Mouse (Mus musculus): ENCODE data around the gene Upb1. TPM values are rescaled to one million over a fixed set of nuclear protein-coding genes. Genes with fewer than 3 reads are reported as not detected.
"Not testable (repeated sequence)": the region's sequence is repeated elsewhere in the genome, so short reads cannot be mapped to it uniquely, and the experiment has no call there.

Gene Upb1
- total and polyA plus RNA-seq, 2 experiments from 2014 or later, result 0.72 TPM; not detected in 1

- DNase-seq (ENCODE audit: low spot score) (no peak), ATAC-seq (ENCODE audit: low FRiP score) (no peak)
- no peaks in the 10 kb centered on the region for H3K9me3 ChIP-seq (ENCODE audit: low read length)
- no peaks in the 10 kb centered on the region for H3K4me1 ChIP-seq (ENCODE audit: insufficient read depth, low read length)
- 57% methylated on average over 6 of the region's 6 CpGs for WGBS
- no peak overlapping the region for H3K4me3 ChIP-seq (ENCODE audit: low read depth, low read length)
- no peaks in the 10 kb centered on the region for H3K27me3 ChIP-seq (ENCODE audit: insufficient read depth, low read length)
- no peak overlapping the region for H3K9ac ChIP-seq (replicated peaks; ENCODE audit: low read length, poor library complexity, severe bottlenecking)
- no peaks in the 10 kb centered on the region for H3K36me3 ChIP-seq (ENCODE audit: insufficient read depth, low read length)
- no peak for TF ChIP-seq CTCF (IDR thresholded peaks at IDR 0.05)
- H3K27ac ChIP-seq (ENCODE audit: low read depth, low read length), result no peak overlapping the region
- H3K4me2 ChIP-seq (ENCODE audit: low read depth, low read length, poor library complexity, severe bottlenecking), result no peak overlapping the region
These were observed 35.7 kb upstream of the Upb1 start for GRCm38 (mm10) chr10:75365231-75365633.

GRCm38 (mm10) chr10:75373655-75374351 lies 27.1 kb upstream of the Upb1 start:
- 70% methylated on average over 12 of the region's 19 CpGs for WGBS

GRCm38 (mm10) chr10:75378688-75379087 lies 22.2 kb upstream of the Upb1 start:
- Histone ChIP-seq H3K27ac (ENCODE audit: low read depth, low read length) (no peak overlapping the region), H3K4me1 (ENCODE audit: insufficient read depth, low read length) (no peaks in the 10 kb centered on the region), H3K9ac (replicated peaks; ENCODE audit: low read length, poor library complexity, severe bottlenecking) (no peak overlapping the region), H3K4me3 (ENCODE audit: low read depth, low read length) (no peak overlapping the region), H3K27me3 (ENCODE audit: insufficient read depth, low read length) (no peaks in the 10 kb centered on the region), H3K9me3 (ENCODE audit: low read length) (no peaks in the 10 kb centered on the region), H3K4me2 (ENCODE audit: low read depth, low read length, poor library complexity, severe bottlenecking) (no peak overlapping the region), H3K36me3 (ENCODE audit: insufficient read depth, low read length) (no peaks in the 10 kb centered on the region)
- DNase-seq (ENCODE audit: low spot score) (no peak), ATAC-seq (ENCODE audit: low FRiP score) (no peak)
- WGBS, result 77% methylated on average over 10 of the region's 10 CpGs
- no peak for TF ChIP-seq CTCF (IDR thresholded peaks at IDR 0.05)

More at GRCm38 (mm10) chr10:75373655-75374351, 27.1 kb upstream of the Upb1 start:
- not testable (repeated sequence) for H3K9me3 ChIP-seq (ENCODE audit: low read length); H3K9ac ChIP-seq (replicated peaks; ENCODE audit: low read length, poor library complexity, severe bottlenecking); H3K27me3 ChIP-seq (ENCODE audit: insufficient read depth, low read length); H3K4me3 ChIP-seq (ENCODE audit: low read depth, low read length); H3K4me1 ChIP-seq (ENCODE audit: insufficient read depth, low read length); H3K27ac ChIP-seq (ENCODE audit: low read depth, low read length); H3K4me2 ChIP-seq (ENCODE audit: low read depth, low read length, poor library complexity, severe bottlenecking); H3K36me3 ChIP-seq (ENCODE audit: insufficient read depth, low read length)
- DNase-seq (ENCODE audit: low spot score), result peak; percentile 12
- ATAC-seq (ENCODE audit: low FRiP score), result peak; percentile 60; the same call in 1 of the 2 replicates

GRCm38 (mm10) chr10:75390156-75390555 lies 10.8 kb upstream of the Upb1 start:
- no peaks in the 10 kb centered on the region for H3K36me3 ChIP-seq (ENCODE audit: insufficient read depth, low read length)
- no peaks in the 10 kb centered on the region for H3K4me1 ChIP-seq (ENCODE audit: insufficient read depth, low read length)
- H3K9ac ChIP-seq (replicated peaks; ENCODE audit: low read length, poor library complexity, severe bottlenecking), result no peak overlapping the region
- no peak overlapping the region for H3K4me2 ChIP-seq (ENCODE audit: low read depth, low read length, poor library complexity, severe bottlenecking)
- no peak for ATAC-seq (ENCODE audit: low FRiP score)
- no peaks in the 10 kb centered on the region for H3K27me3 ChIP-seq (ENCODE audit: insufficient read depth, low read length)
- DNase-seq (ENCODE audit: low spot score), result no peak
- 78% methylated on average over 2 of the region's 2 CpGs for WGBS
- H3K27ac ChIP-seq (ENCODE audit: low read depth, low read length), result no peak overlapping the region
- no peak for TF ChIP-seq CTCF (IDR thresholded peaks at IDR 0.05)
- H3K9me3 ChIP-seq (ENCODE audit: low read length), result no peaks in the 10 kb centered on the region
- no peak overlapping the region for H3K4me3 ChIP-seq (ENCODE audit: low read depth, low read length)

- Histone ChIP-seq H3K27me3 (ENCODE audit: insufficient read depth, low read length) (no peaks in the 10 kb centered on the region), H3K27ac (ENCODE audit: low read depth, low read length) (no peak overlapping the region), H3K9me3 (ENCODE audit: low read length) (no peaks in the 10 kb centered on the region), H3K4me2 (ENCODE audit: low read depth, low read length, poor library complexity, severe bottlenecking) (no peak overlapping the region), H3K36me3 (ENCODE audit: insufficient read depth, low read length) (no peaks in the 10 kb centered on the region), H3K9ac (replicated peaks; ENCODE audit: low read length, poor library complexity, severe bottlenecking) (no peak overlapping the region), H3K4me1 (ENCODE audit: insufficient read depth, low read length) (no peaks in the 10 kb centered on the region), H3K4me3 (ENCODE audit: low read depth, low read length) (no peak overlapping the region)
- WGBS, result 89% methylated on average over 4 of the region's 4 CpGs
- no peak for DNase-seq (ENCODE audit: low spot score)
- peak; percentile 50 for TF ChIP-seq CTCF (IDR thresholded peaks at IDR 0.05)
- no peak for ATAC-seq (ENCODE audit: low FRiP score)
These were observed 10.1 kb upstream of the Upb1 start for GRCm38 (mm10) chr10:75390832-75391231.

GRCm38 (mm10) chr10:75394796-75395195 lies 6.1 kb upstream of the Upb1 start:
- 89% methylated on average over 8 of the region's 8 CpGs for WGBS
- H3K9me3 ChIP-seq (ENCODE audit: low read length), result no peaks in the 10 kb centered on the region
- no peak for DNase-seq (ENCODE audit: low spot score)
- H3K27ac ChIP-seq (ENCODE audit: low read depth, low read length), result no peak overlapping the region
- H3K4me2 ChIP-seq (ENCODE audit: low read depth, low read length, poor library complexity, severe bottlenecking), result no peak overlapping the region
- H3K27me3 ChIP-seq (ENCODE audit: insufficient read depth, low read length), result no peaks in the 10 kb centered on the region
- H3K4me1 ChIP-seq (ENCODE audit: insufficient read depth, low read length), result no peaks in the 10 kb centered on the region
- H3K36me3 ChIP-seq (ENCODE audit: insufficient read depth, low read length), result no peaks in the 10 kb centered on the region
- no peak overlapping the region for H3K9ac ChIP-seq (replicated peaks; ENCODE audit: low read length, poor library complexity, severe bottlenecking)
- no peak for ATAC-seq (ENCODE audit: low FRiP score)
- H3K4me3 ChIP-seq (ENCODE audit: low read depth, low read length), result no peak overlapping the region
- no peak for TF ChIP-seq CTCF (IDR thresholded peaks at IDR 0.05)

All from midbrain, postnatal 0 days (tissue).